Mouse (Mus musculus) brain, embryonic 14.5 days (tissue): Measurements from ENCODE around the gene Cd68. TPM values are rescaled to one million over a fixed set of nuclear protein-coding genes. Genes with fewer than 3 reads are reported as not detected.
"Not testable (repeated sequence)": the region's sequence is repeated elsewhere in the genome, so short reads cannot be mapped to it uniquely, and the experiment has no call there.

Experiments used
- DNase-seq: peaks from one replicate; pipeline ENCODE4 v3.0.0-alpha.2; 2011; ENCODE audit warnings: low read depth
- CTCF ChIP-seq: fragments of 200-500 bp; IDR thresholded peaks from 2 replicates; pipeline ENCODE4 v1.5.1; 2012; ENCODE audit warnings: inconsistent platforms, mild to moderate bottlenecking, moderate library complexity, borderline replicate concordance; ENCODE audit not compliant: insufficient read depth, insufficient read length; ENCODE audit errors: extremely low read depth
- POLR2A ChIP-seq: fragments of 200-500 bp; IDR thresholded peaks from 2 replicates; pipeline ENCODE4 v1.6.1; 2012; ENCODE audit warnings: mild to moderate bottlenecking, inconsistent platforms, borderline replicate concordance; ENCODE audit not compliant: poor library complexity, insufficient read depth, insufficient read length, severe bottlenecking; ENCODE audit errors: extremely low read depth
- polyA plus RNA-seq: library from polyadenylated mRNA; depleted of rRNA; stranded (reverse); fragments of >200 nt; gene quantifications from 2 replicates; pipeline ENCODE4 v1.2.3, GENCODE M21; 2012

The Cd68 gene
- polyA plus RNA-seq, 1 experiment, result 7.8 TPM

DNA sequence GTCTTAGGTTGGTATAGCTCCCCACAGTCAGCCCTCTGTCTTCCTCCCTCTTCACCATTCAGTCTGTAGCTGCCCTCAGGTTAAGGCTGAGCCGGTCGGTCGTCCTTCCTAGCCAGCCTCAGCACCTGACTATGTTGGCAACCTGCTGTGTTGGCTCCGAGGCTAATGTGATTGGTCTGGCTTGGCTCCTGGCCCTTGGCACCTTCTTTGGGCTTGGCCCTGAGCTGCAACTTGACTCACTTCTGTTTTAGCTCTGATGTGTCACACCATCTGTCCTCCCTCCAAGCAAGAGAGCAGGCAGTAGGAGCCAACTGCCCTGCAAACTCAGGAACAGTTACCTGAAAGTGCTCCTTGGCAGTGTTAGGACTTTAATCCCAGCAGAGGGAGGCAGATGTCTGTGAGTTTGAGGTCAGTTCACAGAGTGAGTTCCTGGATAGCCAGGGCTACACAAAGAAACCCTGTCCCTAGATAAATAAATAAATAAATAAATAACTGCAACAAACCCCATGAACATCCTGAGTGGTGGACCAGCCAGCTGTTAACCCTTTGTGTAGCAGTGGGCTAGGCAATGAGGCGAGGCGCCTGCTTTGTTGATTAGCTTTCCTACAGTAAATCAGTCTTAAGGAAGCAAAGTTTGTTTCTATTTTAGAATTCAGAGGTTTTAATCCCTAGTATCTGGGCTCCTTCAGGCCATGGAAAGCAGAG lies 41.0 kb upstream of the Cd68 start:
- DNase-seq, result peak; percentile 62
- TF ChIP-seq POLR2A, result no peak
- TF ChIP-seq CTCF, result no peak

DNA sequence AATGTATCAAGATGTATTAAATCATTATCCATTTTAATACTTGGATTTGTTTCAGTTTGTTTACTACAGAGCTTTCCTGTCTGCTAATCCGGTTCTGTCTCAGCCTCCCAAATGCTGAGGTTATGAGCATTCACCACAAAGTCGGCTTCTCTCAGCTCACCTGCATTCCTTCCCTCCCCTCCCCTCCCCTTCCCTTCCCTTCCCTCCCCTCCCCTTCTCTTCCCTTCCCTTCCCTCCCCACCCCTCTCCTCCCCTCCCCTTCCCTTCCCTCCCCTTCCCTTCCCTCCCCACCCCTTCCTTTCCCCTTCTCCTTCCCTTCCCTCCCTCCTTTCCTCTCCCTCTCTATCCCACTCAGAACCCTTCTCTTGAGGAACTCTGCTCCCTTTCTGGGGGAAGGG lies 38.7 kb upstream of the Cd68 start:
- no peak for DNase-seq
- no peak for TF ChIP-seq CTCF
- no peak for TF ChIP-seq POLR2A

DNA sequence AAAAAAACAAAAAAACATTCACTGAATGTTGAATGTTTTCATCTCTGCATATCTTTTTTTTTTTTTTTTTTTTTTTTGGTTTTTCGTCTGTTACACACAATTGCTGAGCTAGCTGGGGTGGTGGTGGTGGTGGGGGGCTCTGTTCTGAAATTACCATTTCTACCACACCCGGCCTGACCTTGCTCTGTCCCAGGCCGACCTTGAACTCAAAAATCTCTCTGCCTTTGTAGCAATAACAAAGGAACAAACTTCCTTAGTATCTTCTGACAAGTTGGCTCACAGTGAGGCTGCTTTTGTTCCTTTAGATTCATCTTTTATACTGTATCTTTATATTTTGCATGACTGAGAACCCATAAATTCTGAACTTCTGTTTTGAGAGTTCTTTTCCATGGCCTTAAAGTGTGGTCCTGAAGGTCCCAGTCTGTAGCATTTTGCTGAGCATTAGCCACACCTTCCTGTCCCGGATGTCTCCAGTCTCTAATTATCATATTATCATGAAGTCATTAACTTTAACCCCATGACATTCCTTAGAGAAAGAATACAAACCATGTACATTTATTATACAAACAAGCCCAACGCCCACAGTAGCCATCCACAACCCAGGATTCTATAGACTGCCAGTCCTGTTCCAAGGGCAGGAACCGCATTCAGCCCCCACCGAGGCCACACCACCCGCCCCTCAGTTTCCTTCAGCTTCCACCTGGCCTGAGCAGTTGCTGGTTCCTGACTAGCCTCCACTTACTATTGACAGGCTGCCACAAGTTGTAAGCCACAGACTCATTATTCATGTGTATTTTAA lies 38.1 kb upstream of the Cd68 start:
- TF ChIP-seq CTCF (no peak), POLR2A (no peak)
- DNase-seq, result no peak

DNA sequence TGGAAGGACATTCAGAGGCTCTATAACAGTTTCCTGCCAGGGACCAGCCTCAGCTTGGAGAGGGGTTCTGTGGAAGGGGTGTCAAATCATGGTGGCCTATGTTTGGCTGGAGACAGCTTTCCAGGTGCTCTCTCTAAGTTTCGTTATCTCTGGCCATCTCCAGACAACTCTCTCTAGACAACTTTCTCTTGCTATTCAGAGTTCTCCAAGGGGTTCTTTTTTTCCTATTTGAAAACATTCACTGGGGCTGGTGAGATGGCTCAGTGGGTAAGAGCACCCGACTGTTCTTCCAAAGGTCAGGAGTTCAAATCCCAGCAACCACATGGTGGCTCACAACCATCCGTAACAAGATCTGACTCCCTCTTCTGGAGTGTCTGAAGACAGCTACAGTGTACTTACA lies 37.4 kb upstream of the Cd68 start:
- DNase-seq, result not testable (repeated sequence)

DNA sequence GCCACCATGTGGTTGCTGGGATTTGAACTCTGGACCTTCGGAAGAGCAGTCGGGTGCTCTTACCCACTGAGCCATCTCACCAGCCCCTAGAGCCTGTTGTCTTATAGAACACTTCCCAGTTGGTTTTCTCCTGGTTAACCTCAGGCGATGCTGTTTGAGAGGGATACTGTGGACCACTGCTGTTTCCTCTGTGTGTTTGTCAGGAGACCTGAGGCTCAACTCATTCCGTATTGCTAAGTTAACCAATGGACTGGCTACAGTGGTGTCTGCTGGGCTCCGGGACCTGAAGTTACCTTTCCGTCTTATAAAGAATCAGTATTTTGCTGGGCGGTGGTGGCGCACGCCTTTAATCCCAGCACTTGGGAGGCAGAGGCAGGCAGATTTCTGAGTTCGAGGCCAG lies 36.9 kb upstream of the Cd68 start:
- not testable (repeated sequence) for DNase-seq

DNA sequence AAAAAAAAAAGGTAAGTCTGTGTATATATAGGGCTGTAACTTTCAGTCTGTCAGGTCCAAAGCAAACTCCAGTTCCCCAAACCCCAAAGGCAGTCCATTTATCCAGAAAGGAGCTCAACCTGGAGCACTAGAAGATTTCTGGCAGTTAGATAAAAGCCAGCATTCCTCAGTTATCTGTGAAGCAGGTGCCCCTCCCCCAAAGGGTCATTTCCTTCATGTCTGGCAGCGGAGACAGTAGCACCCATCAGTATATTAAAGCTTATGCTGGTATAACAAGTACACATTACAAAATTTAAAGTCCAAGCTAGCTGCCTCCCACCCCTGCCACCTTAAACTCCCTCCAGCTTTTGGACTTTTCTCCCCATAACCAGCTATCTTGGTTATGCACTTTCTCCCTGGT lies 33.6 kb upstream of the Cd68 start:
- DNase-seq, result no peak
- TF ChIP-seq POLR2A (no peak), CTCF (no peak)

DNA sequence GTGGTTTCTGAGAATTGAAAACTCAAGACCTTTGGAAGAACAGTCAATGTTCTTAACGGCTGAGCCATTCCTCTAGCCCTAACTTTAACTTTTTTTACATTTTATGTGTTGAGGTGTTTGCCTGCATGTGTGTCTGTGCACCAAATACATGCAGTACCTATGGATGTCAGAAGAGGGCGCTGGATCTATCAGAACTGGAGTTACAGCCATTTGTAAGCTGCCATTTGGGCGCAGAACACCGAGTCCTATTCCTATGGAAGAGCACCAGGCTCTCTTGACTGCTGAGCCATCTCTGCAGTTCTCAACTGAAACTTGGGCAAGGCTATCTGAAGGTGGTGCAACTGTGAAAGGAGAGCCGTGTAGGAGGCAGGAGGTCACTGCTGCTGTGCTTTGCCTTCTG lies 32.6 kb upstream of the Cd68 start:
- DNase-seq, result no peak
- TF ChIP-seq CTCF, result no peak; the same call in 1 of the 2 replicates
- no peak for TF ChIP-seq POLR2A

DNA sequence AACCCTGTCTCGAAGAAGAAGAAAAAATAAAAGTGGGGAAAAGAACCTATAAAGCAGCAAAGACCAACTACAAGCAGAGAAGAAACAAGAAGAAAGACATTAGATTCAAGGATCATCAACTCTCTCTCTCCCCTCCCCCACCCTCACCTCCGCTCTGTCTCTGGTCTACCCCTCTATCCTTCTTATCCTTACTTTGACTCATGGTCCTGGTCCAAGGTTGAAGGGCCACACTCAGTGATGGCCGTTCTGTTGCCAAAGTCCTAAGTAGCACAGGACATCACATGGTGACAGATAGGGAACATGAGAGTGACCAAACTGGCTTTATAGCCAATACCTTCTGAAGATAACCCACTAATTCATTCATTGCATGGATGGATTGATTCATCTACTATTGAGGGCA lies 31.4 kb upstream of the Cd68 start:
- no peak for TF ChIP-seq POLR2A
- no peak for TF ChIP-seq CTCF
- no peak for DNase-seq

DNA sequence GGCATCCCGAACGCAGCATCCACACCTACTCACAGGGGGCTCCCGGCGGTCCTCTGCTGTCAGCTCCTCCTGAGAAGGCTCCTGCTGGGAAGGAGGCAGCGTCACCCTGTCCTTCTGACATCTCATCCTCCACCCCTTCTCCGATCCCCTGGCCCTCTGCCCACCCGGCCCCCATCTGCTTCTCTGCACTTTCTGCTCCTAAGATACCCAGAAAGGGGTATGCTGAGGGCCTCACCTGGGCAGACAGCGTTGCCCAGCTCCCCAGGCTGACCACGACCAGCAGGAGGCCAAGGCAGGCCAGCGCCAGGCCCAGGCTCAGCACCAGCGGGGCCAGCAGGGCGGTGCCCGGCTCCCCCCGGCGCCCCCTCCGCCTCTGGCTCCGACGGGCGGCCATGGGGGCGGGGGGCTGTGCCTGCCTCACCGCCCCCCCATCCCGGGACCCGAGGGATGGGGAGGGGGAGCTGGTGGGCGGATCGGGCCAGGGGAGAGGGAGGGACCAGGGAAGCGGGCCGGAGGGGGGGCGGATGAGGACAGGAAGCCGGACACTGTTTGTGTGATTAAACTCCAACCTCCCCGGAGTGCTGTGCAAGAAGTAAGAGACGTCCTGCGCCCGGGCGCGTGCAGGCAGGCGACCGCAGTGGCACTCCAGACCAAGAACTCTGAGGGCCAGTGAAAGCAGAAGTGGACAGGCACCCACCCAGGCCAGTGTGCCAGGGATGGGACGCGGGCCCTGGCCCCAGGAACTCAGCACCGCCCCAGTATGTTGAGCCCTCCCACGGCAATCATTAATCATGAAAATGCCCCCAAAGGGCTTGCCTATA lies 29.6 kb upstream of the Cd68 start, which contains the start of the genes Tnfsf12 and Tnfsfm13:
Tnfsf12 (minus strand) TSS at position 489 of the 821 bp plus-strand sequence.
Tnfsfm13 (minus strand) TSS at position 738 of the 821 bp plus-strand sequence.
- DNase-seq, result peak; percentile 26
- no peak for TF ChIP-seq POLR2A
- peak; percentile 9; the same call in 1 of the 2 replicates for TF ChIP-seq CTCF

DNA sequence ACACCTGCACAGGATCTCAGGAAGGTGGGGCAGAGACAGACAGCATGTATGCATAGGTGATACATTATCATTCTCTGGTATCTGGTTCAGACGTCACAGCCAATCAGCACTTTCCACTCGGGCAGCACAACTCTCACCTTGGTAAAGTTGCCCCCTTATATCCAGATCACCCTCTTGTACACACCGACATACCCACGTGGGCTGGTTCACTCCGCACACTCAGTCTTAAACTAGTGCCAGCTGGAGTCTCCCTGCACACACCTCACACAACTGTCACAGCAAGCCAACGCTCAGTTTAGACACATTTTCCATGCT lies 29.1 kb upstream of the Cd68 start:
- TF ChIP-seq CTCF (no peak), POLR2A (no peak)
- DNase-seq, result no peak

DNA sequence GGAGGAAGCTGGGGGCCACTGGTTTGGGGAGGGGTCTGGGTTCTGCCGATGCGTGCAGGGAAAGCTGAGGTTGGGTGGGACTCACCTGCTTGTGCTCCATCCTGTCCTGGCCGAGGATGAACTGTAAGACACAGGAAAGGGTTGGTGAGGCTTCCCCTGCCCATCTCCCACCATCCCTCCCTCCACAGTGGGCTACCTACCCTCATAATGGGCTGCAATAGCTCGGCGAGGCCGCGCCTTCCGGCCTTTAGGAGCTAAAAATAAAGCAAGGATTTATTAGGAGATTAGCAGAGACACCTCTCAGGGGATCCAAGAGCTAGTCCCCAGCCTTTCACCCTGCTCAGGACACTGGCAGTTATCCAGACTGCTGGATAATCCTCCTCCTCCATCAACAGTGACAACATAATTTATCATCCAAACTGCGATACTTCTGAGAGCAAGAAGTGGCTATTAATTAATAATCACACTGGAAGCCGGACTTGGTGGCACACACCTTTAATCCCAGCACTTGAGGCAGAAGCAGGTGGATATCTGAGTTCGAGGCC lies 27.5 kb upstream of the Cd68 start:
- peak; percentile 9 for DNase-seq
- no peak for TF ChIP-seq CTCF
- no peak for TF ChIP-seq POLR2A
